Mouse (Mus musculus) intestine, embryonic 14.5 days (tissue): ENCODE data around the gene Gnb5. TPM values are rescaled to one million over a fixed set of nuclear protein-coding genes. Genes with fewer than 3 reads are reported as not detected.
A peak's percentile ranks its signal among the peaks of the same experiment; 100 is the strongest.

ENCODE experiments used
- ATAC-seq: fragments of 200-750 bp; cut with Nextera tagmentation; replicated peaks from 2 replicates; pipeline ENCODE4 v1.8.0; 2017; ENCODE audit warnings: low read depth, moderate number of reproducible peaks, moderate TSS enrichment, moderate library complexity; ENCODE audit not compliant: low FRiP score, low TSS enrichment
- DNase-seq: peaks from one replicate; pipeline ENCODE4 v3.0.0-alpha.2; 2018; ENCODE audit warnings: low spot score
- H3K27ac ChIP-seq: fragments of 300-500 bp; sonication (generic); 2 replicates; pipeline ENCODE4 v1.5.1; 2014; ENCODE audit warnings: low read depth, mild to moderate bottlenecking, control low read depth
- H3K27me3 ChIP-seq: fragments of 300-500 bp; sonication (generic); replicated peaks from 2 replicates; pipeline ENCODE4 v1.6.1; 2014; ENCODE audit warnings: low read length, control low read depth; ENCODE audit not compliant: control insufficient read depth, insufficient read depth
- H3K36me3 ChIP-seq: fragments of 300-500 bp; sonication (generic); 2 replicates; pipeline ENCODE4 v1.6.1; 2014; ENCODE audit warnings: low read length, control low read depth; ENCODE audit not compliant: control insufficient read depth, insufficient read depth
- H3K4me1 ChIP-seq: fragments of 300-500 bp; sonication (generic); replicated peaks from 2 replicates; pipeline ENCODE4 v1.6.1; 2014; ENCODE audit warnings: low read length, control low read depth, mixed read lengths; ENCODE audit not compliant: control insufficient read depth, insufficient read depth
- H3K4me2 ChIP-seq: fragments of 300-500 bp; sonication (generic); 2 replicates; pipeline ENCODE4 v1.6.1; 2014; ENCODE audit warnings: low read length
- H3K4me3 ChIP-seq: fragments of 300-500 bp; sonication (generic); 2 replicates; pipeline ENCODE4 v1.5.1; 2014; ENCODE audit warnings: low read depth, low read length, control low read depth, mixed read lengths
- H3K9ac ChIP-seq: fragments of 300-500 bp; sonication (generic); 2 replicates; pipeline ENCODE4 v1.6.1; 2014; ENCODE audit warnings: mild to moderate bottlenecking, low read length
- H3K9me3 ChIP-seq: fragments of 300-500 bp; sonication (generic); 2 replicates; pipeline ENCODE4 v1.6.1; 2016; ENCODE audit warnings: low read length, control low read depth; ENCODE audit not compliant: control insufficient read depth
- WGBS: fragments of 180-500 bp; shearing (Covaris S2); extraction: QIAGEN DNeasy Blood & Tissue Kit; methylation state at CpG from one replicate; pipeline ENCODE4 v1.1.7; 2014; 5-methylcytosine and 5-hydroxymethylcytosine counted together
- polyA plus RNA-seq: library from polyadenylated mRNA; unstranded; fragments of >200 nt; fragmentation: Nextera tagmentation; extraction: Ambion mirVana; gene quantifications from 2 replicates; pipeline ENCODE4 v1.2.1, GENCODE M21; 2014

The Gnb5 gene
- polyA plus RNA-seq: 25.5 and 26.8 TPM in 2 replicates

DNA sequence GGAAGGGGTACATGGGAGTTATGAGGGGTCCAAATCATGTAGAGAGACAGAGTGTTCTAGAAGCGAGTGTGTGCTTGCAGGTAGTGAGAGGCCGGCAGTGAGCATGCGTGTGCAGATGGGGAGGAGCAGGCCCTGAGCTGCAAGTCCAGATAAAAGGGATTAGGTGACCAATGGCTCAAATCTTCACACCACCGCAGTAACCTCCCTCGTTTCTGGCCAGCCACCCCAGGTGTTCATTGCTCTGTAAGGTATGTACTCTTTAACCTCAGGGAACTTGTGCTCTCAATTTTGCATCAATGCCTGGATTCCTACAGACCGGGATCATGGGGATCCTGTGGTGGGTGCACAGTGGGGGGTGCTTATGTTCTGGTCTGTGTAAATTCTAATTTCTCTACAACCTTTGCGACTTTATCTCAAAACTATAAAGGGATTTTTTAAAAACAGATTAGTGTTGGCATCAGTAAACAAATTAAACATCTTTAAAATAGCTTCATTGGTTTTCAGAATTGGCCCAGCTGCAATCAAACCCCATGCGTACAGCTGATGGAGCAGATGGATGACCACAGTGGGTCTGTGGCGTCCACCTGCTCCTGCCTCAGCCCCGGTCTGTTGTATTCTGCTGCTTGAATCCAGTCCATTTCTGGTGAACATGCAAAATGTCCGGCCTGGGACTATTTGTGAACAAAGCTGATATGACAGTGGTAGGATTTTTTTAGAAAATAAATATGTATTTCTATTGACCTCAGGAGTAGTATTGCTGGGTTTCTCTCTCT is at the start of gene Gnb5:
Gene Gnb5 (plus strand): TSS at position 163 of the 773 bp plus-strand sequence.
- H3K9ac ChIP-seq: no peak within 1 kb of the TSS
- no peaks in the 10 kb centered on the region for H3K27me3 ChIP-seq
- no peaks in the 10 kb centered on the region for H3K4me1 ChIP-seq
- H3K9me3 ChIP-seq: no peaks in the 10 kb centered on the region
- no peak within 1 kb of the TSS for H3K4me2 ChIP-seq
- 75% methylated on average over 11 of the region's 11 CpGs for WGBS
- no peak within 1 kb of the TSS for H3K4me3 ChIP-seq
- DNase-seq (no peak), ATAC-seq (no peak)
- no peak within 1 kb of the TSS for H3K27ac ChIP-seq
- no peaks in the 10 kb centered on the region for H3K36me3 ChIP-seq

DNA sequence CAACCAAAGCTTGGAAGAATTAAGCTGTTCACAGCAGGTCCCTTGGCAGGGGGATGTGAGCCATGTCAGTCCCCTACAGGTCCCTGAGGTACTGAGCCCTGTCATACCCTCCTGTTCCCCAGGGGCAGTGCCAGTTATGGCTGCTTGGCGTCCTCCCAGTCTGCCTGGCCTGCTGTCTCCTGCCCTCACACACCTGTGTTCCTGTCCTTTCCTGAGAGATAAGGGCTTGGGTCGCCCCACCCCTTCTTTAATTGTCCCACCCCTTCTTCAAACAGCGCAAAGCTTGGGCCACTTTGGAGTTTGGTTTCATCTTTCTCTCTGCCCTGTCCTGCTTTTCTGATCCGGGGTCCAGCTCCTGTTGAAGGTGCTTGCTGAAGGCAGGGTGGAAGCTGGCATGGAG is 47.3 kb upstream of the Gnb5 start:
- H3K4me1 ChIP-seq: 0 out of 2 replicates have a peak, but pooled peaks cover 5% of the 10 kb centered on the region
- DNase-seq: no peak
- H3K27me3 ChIP-seq: no peaks in the 10 kb centered on the region
- H3K27ac ChIP-seq: no peak overlapping the region
- H3K4me2 ChIP-seq: no peak overlapping the region
- 60% methylated on average over 4 of the region's 4 CpGs for WGBS
- H3K36me3 ChIP-seq: no peaks in the 10 kb centered on the region
- H3K4me3 ChIP-seq: no peak overlapping the region
- no peaks in the 10 kb centered on the region for H3K9me3 ChIP-seq
- 0 out of 2 replicates have a peak, but pooled peaks have one; percentile 26 for ATAC-seq
- no peak overlapping the region for H3K9ac ChIP-seq

DNA sequence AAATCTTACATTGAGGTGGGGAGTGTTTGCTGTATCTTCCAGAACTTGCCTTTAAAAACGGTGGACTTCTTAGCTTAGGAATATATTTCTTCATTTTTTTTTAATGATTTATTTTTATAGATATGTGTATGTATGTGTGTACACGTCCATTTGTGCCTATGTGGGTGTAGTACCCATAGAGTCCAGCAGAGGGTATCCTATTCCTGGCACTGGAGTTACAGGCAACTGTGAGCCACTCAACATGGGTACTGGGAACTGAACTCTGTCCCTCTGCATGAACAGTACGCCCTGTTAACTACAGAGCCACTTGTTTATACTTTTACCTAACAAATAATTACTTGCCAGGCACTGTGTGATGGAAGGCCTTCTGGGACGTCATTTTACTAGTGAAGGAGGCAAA is 46.4 kb upstream of the Gnb5 start:
- H3K4me2 ChIP-seq: no peak overlapping the region
- no peak overlapping the region for H3K4me3 ChIP-seq
- no peaks in the 10 kb centered on the region for H3K36me3 ChIP-seq
- H3K27ac ChIP-seq: no peak overlapping the region
- H3K27me3 ChIP-seq: no peaks in the 10 kb centered on the region
- no peak for ATAC-seq
- 0 out of 2 replicates have a peak, but pooled peaks cover 5% of the 10 kb centered on the region for H3K4me1 ChIP-seq
- 83% methylated on average over 4 of the region's 4 CpGs for WGBS
- no peak overlapping the region for H3K9ac ChIP-seq
- no peaks in the 10 kb centered on the region for H3K9me3 ChIP-seq
- DNase-seq: no peak

DNA sequence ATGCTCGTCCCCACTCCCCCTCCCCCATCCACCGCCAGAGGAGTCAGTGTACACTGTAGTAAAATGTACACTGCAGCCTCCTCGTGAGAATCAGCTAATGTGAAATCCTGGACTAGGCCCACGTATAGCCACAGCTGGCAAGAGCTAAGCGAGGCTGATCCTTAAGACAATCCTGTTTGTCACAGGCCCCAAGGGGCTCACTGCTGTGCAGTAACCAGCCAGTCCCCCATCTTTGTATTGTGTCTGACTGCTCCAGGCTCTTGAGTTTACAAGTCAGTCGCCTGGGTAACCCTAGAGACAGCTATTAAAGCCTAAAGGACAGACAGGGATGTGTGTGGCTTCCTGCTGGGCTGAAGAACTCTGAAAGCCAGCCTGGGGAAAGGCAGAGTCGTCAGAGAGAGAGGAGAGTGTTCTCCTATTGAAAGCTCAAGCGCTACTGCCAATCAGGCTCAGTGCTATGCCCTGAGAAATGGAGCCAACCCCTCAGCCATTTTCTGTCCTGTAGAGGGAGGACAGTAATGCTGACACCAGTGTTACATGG is 44.7 kb upstream of the Gnb5 start:
- 0 out of 2 replicates have a peak, but pooled peaks cover 5% of the 10 kb centered on the region for H3K4me1 ChIP-seq
- ATAC-seq (no peak), DNase-seq (no peak)
- no peak overlapping the region for H3K4me3 ChIP-seq
- H3K27ac ChIP-seq: no peak overlapping the region
- WGBS: 19% methylated on average over 8 of the region's 8 CpGs
- no peak overlapping the region for H3K4me2 ChIP-seq
- no peaks in the 10 kb centered on the region for H3K9me3 ChIP-seq
- no peaks in the 10 kb centered on the region for H3K36me3 ChIP-seq
- H3K9ac ChIP-seq: no peak overlapping the region
- no peaks in the 10 kb centered on the region for H3K27me3 ChIP-seq

DNA sequence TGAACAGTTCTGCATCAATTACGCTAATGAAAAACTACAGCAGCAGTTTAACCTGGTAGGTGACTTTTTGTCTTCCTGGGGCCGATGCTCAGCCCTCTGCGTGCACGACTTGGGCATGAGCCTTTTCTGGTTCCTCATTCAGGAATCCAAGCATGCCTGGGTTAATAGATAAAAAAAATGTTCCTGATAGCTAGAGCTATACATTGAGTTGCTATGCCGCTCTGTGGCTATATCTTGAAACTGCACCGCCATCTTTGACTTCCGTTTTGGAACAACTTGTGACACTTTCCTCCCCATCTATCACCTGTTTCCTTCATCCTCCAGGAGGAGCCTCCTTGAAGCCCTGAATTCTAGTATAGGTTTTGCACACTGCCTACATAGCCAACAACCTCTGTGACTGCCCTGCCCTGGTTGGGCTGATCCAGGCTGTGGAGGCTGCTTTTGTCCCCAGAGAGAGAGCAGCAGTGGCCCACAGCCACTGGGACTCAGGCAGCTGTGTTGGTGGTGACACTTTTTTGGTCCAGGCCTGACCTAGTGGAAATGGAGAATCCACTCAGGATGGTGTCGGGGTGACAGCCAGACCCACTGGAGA is 43.8 kb upstream of the Gnb5 start:
- Histone ChIP-seq H3K4me2 (no peak overlapping the region), H3K4me3 (no peak overlapping the region), H3K36me3 (no peaks in the 10 kb centered on the region), H3K27ac (no peak overlapping the region), H3K9me3 (no peaks in the 10 kb centered on the region), H3K4me1 (0 out of 2 replicates have a peak, but pooled peaks cover 5% of the 10 kb centered on the region), H3K9ac (no peak overlapping the region), H3K27me3 (no peaks in the 10 kb centered on the region)
- 67% methylated on average over 8 of the region's 8 CpGs for WGBS
- ATAC-seq (no peak), DNase-seq (no peak)

DNA sequence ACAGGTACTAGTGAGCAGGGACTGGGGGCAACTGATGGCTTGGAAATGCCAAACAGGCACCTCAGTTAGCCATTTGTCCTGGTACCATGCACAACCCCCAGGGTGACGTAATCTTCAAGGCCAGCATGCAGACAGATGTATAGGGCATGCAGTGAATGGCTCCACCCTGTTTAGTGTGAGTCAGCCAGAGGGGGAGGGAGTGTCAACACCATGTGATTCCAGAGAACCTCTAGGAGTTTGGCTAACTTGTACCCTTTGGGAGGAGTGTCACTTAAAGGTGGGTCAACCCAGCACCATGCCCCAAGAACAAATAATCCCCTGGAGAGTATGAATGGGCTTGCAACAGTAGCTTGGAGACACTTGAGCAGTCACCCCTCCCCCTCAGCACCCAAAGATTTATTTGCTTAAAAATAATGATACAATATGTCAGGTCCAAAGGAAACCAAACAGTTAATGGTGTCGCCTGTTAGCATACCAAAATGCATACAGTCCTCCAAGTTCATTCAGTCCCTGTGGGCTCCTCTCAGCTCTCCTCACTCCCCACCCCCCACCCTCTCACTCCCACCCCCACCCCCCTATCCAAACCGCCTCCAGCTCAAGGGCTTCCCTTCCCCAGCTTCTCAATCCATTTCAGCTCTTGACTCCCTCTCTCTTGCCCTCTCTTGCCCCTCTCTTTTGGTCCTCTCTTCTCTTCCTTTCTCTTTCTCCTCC is 41.9 kb upstream of the Gnb5 start:
- WGBS: 34% methylated on average over 3 of the region's 3 CpGs
- no peak for DNase-seq
- ATAC-seq: peak; percentile 85

DNA sequence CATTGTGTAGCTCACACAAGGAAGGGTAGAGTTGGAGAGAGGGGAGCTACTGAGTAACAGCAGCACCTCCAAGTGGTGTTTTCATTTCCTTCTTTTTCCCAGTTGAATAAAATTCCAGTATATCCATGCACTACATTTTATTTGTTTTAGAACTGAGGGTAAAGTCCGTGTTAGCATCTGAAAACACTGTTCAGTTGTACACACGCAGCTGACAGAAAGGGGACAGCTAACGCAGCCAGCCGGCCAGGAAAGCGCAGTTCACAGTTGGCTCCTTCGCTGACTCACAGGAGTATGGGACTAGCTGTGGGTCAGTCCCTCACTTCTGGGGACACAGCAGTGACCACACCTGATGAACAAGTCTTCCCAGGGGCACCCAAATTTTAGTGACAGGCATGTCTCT is 38.9 kb upstream of the Gnb5 start:
- 76% methylated on average over 6 of the region's 6 CpGs for WGBS
- Histone ChIP-seq H3K27ac (no peak overlapping the region), H3K9ac (no peak overlapping the region), H3K4me1 (no peaks in the 10 kb centered on the region), H3K4me3 (no peak overlapping the region), H3K9me3 (no peaks in the 10 kb centered on the region), H3K36me3 (no peaks in the 10 kb centered on the region), H3K27me3 (no peaks in the 10 kb centered on the region), H3K4me2 (no peak overlapping the region)
- no peak for DNase-seq
- ATAC-seq: no peak

More for the DNA sequence above, 41.9 kb upstream of the Gnb5 start:
- H3K4me2 ChIP-seq: no peak overlapping the region
- no peak overlapping the region for H3K27ac ChIP-seq
- no peaks in the 10 kb centered on the region for H3K9me3 ChIP-seq
- H3K9ac ChIP-seq: no peak overlapping the region
- H3K4me3 ChIP-seq: no peak overlapping the region
- no peaks in the 10 kb centered on the region for H3K36me3 ChIP-seq
- H3K4me1 ChIP-seq: 0 out of 2 replicates have a peak, but pooled peaks cover 5% of the 10 kb centered on the region
- H3K27me3 ChIP-seq: no peaks in the 10 kb centered on the region

DNA sequence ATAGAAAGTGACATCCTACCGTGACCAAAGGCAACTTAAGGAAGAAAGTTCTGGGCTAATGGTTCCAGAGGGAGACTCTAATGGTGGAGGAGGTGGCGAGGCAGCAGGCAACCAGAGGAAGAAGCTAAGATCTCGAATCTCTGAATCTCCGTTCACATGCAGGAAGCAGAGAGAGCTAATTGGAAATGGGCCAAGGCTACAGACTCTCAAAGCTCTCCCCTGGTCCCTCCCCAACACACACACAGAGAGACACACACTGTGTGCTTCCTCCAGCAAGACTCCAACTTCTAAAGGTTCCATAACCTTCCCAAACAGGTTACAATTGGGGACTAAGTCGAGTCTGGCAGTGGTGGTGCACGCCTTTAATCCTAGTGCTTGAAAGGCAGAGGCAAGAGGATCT is 35.7 kb upstream of the Gnb5 start:
- H3K27me3 ChIP-seq: no peaks in the 10 kb centered on the region
- no peak overlapping the region for H3K4me2 ChIP-seq
- no peak for DNase-seq

More for the DNA sequence above, 35.7 kb upstream of the Gnb5 start:
- Histone ChIP-seq H3K9ac (no peak overlapping the region), H3K4me3 (no peak overlapping the region), H3K4me1 (no peaks in the 10 kb centered on the region), H3K27ac (no peak overlapping the region), H3K9me3 (no peaks in the 10 kb centered on the region), H3K36me3 (no peaks in the 10 kb centered on the region)
- ATAC-seq: no peak
- 66% methylated on average over 6 of the region's 6 CpGs for WGBS
